Mouse (Mus musculus) liver, embryonic 13.5 days (tissue): ENCODE measurements at regions not wholly inside any gene's neighbourhood (a gene's known extent, or its start where the extent isn't known, plus 50 kb on each side); places are given as distances from the start of the nearest gene placed in this dataset.

Experiments
- ATAC-seq: fragments of 200-750 bp; cut with Nextera tagmentation; 2 replicates; pipeline ENCODE4 v1.8.0; 2017; ENCODE audit warnings: low read depth, mild to moderate bottlenecking, moderate number of reproducible peaks, moderate library complexity
- DNase-seq: peaks from one replicate; pipeline ENCODE4 v3.0.0; 2022
- H3K27ac ChIP-seq: fragments of 300-500 bp; sonication (generic); 2 replicates; pipeline ENCODE4 v1.5.1; 2015; ENCODE audit warnings: moderate library complexity, mild to moderate bottlenecking, inconsistent platforms
- H3K27me3 ChIP-seq: fragments of 300-500 bp; sonication (generic); 2 replicates; pipeline ENCODE4 v1.6.1; 2015; ENCODE audit warnings: mild to moderate bottlenecking, inconsistent platforms
- H3K36me3 ChIP-seq: fragments of 300-500 bp; sonication (generic); 2 replicates; pipeline ENCODE4 v1.6.1; 2015; ENCODE audit warnings: mild to moderate bottlenecking, inconsistent platforms
- H3K4me1 ChIP-seq: fragments of 300-500 bp; sonication (generic); replicated peaks from 2 replicates; pipeline ENCODE4 v1.6.1; 2015; ENCODE audit warnings: inconsistent platforms
- H3K4me2 ChIP-seq: fragments of 300-500 bp; sonication (generic); 2 replicates; pipeline ENCODE4 v1.6.1; 2015; ENCODE audit warnings: inconsistent platforms, mild to moderate bottlenecking, moderate library complexity
- H3K4me3 ChIP-seq: fragments of 300-500 bp; sonication (generic); replicated peaks from 2 replicates; pipeline ENCODE4 v1.5.1; 2015; ENCODE audit warnings: mild to moderate bottlenecking, inconsistent platforms
- H3K9ac ChIP-seq: fragments of 300-500 bp; sonication (generic); 2 replicates; pipeline ENCODE4 v1.6.1; 2015; ENCODE audit warnings: mild to moderate bottlenecking, inconsistent platforms
- H3K9me3 ChIP-seq: fragments of 300-500 bp; sonication (generic); replicated peaks from 2 replicates; pipeline ENCODE4 v1.6.1; 2016; ENCODE audit warnings: inconsistent platforms
- WGBS: fragments of 180-500 bp; shearing (Covaris S2); methylation state at CpG from one replicate; pipeline ENCODE4 v1.1.7; 2015; ENCODE audit not compliant: insufficient replicate concordance; 5-methylcytosine and 5-hydroxymethylcytosine counted together

- Histone ChIP-seq H3K4me3 (no peak overlapping the region), H3K36me3 (no peaks in the 10 kb centered on the region), H3K4me1 (no peaks in the 10 kb centered on the region), H3K27ac (no peak overlapping the region), H3K9me3 (no peaks in the 10 kb centered on the region), H3K4me2 (no peak overlapping the region), H3K9ac (no peak overlapping the region), H3K27me3 (no peaks in the 10 kb centered on the region)
- WGBS, result 78% methylated on average over 1 of the region's 1 CpGs
- no peak for DNase-seq
- ATAC-seq, result no peak
These were observed 220.1 kb upstream of the Sp4 start for GRCm38 (mm10) chr12:118521329-118521728.

GRCm38 (mm10) chr12:118519801-118520327 is 218.6 kb upstream of the Sp4 start:
- Histone ChIP-seq H3K27ac (no peak overlapping the region), H3K27me3 (no peaks in the 10 kb centered on the region), H3K4me3 (no peak overlapping the region), H3K4me1 (no peaks in the 10 kb centered on the region), H3K36me3 (no peaks in the 10 kb centered on the region), H3K4me2 (no peak overlapping the region), H3K9ac (no peak overlapping the region), H3K9me3 (no peaks in the 10 kb centered on the region)
- ATAC-seq (no peak), DNase-seq (no peak)
- WGBS, result 51% methylated on average over 10 of the region's 10 CpGs

DNA sequence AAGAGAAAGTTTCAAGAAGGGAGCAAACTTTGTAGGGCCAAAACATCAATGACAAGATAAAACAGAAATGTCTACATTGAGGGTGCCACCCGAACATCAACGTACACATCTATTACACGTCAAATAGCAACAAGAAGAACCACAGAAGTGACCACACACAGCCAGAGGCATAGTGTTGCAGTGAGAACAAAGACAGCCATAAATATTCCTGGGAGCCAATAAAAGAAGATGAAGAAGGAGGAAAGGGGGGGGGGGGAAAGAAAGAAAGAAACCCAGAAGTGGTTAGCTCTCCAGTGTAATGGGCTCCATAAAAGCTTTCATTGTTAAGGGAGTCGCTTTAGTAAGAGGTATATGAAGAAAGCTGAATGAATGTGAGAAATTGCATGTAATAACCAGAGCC is 209.7 kb upstream of the Sp4 start:
- no peaks in the 10 kb centered on the region for H3K36me3 ChIP-seq
- no peak for ATAC-seq
- no peak overlapping the region for H3K27ac ChIP-seq
- DNase-seq, result no peak
- H3K4me3 ChIP-seq, result no peak overlapping the region
- no peak overlapping the region for H3K4me2 ChIP-seq
- WGBS, result 34% methylated on average over 4 of the region's 4 CpGs
- H3K9ac ChIP-seq, result no peak overlapping the region
- no peaks in the 10 kb centered on the region for H3K27me3 ChIP-seq
- H3K4me1 ChIP-seq, result no peaks in the 10 kb centered on the region
- H3K9me3 ChIP-seq, result no peaks in the 10 kb centered on the region

DNA sequence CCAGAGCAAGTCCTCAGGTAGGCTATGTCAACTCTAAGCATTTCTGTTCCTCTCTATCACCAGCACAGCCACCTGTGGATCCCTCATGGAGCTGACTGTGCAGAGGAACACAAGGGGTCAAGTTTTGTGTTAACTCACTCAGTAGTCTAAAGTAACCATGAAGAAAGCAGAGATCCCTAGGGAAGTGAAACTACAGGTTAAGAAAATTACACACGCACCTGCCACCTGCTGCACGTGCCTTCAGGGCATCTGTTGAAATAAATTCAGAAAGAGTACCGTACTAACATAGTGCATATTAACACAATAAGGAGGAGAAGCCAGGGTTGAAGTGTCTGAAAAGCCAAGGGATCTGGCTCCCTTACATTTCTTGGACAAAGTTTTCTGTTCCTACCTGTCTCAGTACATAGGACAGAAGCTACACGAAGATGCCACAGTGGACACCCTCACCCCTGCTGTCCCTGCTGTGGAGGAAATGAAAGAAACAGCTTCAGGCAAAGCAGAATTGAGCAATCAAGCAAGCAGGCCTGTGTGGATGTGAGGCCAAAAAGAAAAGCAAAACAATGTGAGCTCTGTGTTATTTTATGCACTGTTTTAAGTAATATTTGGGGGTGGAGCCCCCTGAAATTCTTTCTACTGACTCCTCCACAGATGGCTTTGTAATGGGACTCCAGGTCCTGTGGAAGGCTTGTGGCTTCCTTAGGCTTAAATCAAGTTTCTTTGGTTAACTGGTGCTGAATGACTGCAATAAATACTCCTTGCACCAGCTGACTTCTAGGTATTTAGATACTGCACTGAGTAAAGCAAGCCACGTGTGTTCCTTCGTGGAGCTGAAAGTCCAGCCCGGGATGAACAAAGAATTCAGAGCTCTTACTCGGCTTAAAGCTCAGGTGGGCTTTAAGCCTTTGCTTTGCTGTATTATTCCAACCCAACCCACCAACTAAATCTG is 208.0 kb upstream of the Sp4 start:
- Histone ChIP-seq H3K27ac (no peak overlapping the region), H3K9me3 (no peaks in the 10 kb centered on the region), H3K4me1 (no peaks in the 10 kb centered on the region), H3K4me3 (no peak overlapping the region), H3K9ac (no peak overlapping the region), H3K4me2 (no peak overlapping the region), H3K36me3 (no peaks in the 10 kb centered on the region), H3K27me3 (no peaks in the 10 kb centered on the region)
- WGBS, result 62% methylated on average over 8 of the region's 8 CpGs
- no peak for DNase-seq
- no peak for ATAC-seq

DNA sequence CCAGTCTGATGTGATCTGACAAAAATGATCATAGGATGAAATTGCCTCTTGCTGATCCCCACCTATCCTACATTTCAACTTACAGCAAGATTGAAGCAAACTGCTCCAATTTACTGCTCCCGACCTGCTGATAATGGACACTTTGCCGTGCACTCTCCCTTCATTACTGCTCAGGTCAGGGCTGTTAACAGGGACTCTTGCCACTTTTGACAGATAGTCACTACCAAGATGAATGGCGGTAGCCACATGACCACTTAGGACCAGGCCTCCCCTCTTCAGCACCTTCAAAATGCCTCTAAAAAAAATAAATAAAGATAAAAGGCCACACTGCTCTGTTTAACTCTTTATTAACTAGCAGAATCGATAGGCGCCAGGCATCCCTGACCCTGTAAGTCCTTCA is 199.2 kb upstream of the Sp4 start:
- H3K4me2 ChIP-seq, result no peak overlapping the region
- no peaks in the 10 kb centered on the region for H3K27me3 ChIP-seq
- H3K9me3 ChIP-seq, result no peaks in the 10 kb centered on the region
- WGBS, result 50% methylated on average over 5 of the region's 5 CpGs
- no peak overlapping the region for H3K27ac ChIP-seq
- DNase-seq, result no peak
- no peak overlapping the region for H3K9ac ChIP-seq
- no peak overlapping the region for H3K4me3 ChIP-seq
- no peak for ATAC-seq
- no peaks in the 10 kb centered on the region for H3K4me1 ChIP-seq
- no peaks in the 10 kb centered on the region for H3K36me3 ChIP-seq

DNA sequence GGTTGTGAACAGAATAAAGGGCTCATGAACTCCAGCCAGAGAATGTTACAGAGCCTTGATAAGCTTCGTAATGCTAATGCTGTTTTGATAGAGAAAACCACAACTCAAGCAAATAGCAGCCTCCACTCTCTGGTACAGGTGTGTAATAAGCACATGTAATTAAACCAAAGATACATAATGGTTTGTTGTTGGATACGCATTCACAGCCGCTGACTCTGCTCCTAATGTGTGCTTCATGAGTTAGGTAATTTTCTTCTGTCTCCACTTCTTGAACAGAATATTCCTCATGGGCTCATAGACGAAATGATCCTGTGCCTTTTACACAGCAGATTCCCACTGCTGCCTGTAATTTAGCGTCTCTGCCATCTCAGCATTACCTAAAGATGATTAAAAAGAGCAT is 186.8 kb upstream of the Sp4 start:
- 65% methylated on average over 5 of the region's 5 CpGs for WGBS
- H3K27ac ChIP-seq, result no peak overlapping the region
- no peak overlapping the region for H3K9ac ChIP-seq
- DNase-seq, result no peak
- no peak overlapping the region for H3K4me3 ChIP-seq
- H3K4me1 ChIP-seq, result no peaks in the 10 kb centered on the region
- H3K27me3 ChIP-seq, result no peaks in the 10 kb centered on the region
- ATAC-seq, result no peak
- no peaks in the 10 kb centered on the region for H3K9me3 ChIP-seq
- no peak overlapping the region for H3K4me2 ChIP-seq
- H3K36me3 ChIP-seq, result no peaks in the 10 kb centered on the region

- Histone ChIP-seq H3K9ac (no peak overlapping the region), H3K4me3 (no peak overlapping the region), H3K4me2 (no peak overlapping the region), H3K27ac (no peak overlapping the region), H3K4me1 (no peaks in the 10 kb centered on the region), H3K27me3 (no peaks in the 10 kb centered on the region), H3K36me3 (no peaks in the 10 kb centered on the region), H3K9me3 (no peaks in the 10 kb centered on the region)
- 67% methylated on average over 6 of the region's 6 CpGs for WGBS
- no peak for DNase-seq
- no peak for ATAC-seq
These were observed 185.2 kb upstream of the Sp4 start for GRCm38 (mm10) chr12:118486434-118486833.

DNA sequence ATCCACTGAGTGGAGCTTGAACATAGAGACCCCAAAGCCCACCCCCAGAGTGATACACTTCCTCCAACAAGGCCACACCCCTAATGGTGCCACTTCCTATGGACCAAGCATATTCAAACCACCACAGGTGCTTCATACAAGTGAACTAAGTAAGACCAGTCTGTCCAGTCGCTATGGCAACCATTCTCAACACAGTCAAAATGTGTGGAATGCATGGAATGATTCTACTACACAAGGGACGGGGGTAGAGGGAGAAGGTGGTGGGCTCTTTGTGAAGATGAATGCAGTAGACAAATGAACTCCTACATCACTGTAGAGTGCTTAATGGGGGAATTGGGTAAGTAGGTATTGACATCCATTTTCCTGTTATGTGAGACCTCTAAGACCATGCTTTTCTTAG is 180.1 kb upstream of the Sp4 start:
- ATAC-seq (no peak), DNase-seq (no peak)
- WGBS, result 56% methylated on average over 2 of the region's 2 CpGs
- Histone ChIP-seq H3K4me3 (no peak overlapping the region), H3K27me3 (no peaks in the 10 kb centered on the region), H3K9ac (no peak overlapping the region), H3K4me1 (no peaks in the 10 kb centered on the region), H3K36me3 (no peaks in the 10 kb centered on the region), H3K27ac (no peak overlapping the region), H3K9me3 (no peaks in the 10 kb centered on the region), H3K4me2 (no peak overlapping the region)

- Histone ChIP-seq H3K4me1 (no peaks in the 10 kb centered on the region), H3K36me3 (no peaks in the 10 kb centered on the region), H3K4me2 (no peak overlapping the region), H3K9ac (no peak overlapping the region), H3K9me3 (no peaks in the 10 kb centered on the region), H3K27ac (no peak overlapping the region), H3K27me3 (no peaks in the 10 kb centered on the region), H3K4me3 (no peak overlapping the region)
- DNase-seq, result no peak
- ATAC-seq, result no peak
- 49% methylated on average over 3 of the region's 3 CpGs for WGBS
These were observed 173.5 kb upstream of the Sp4 start for GRCm38 (mm10) chr12:118474732-118475131.

DNA sequence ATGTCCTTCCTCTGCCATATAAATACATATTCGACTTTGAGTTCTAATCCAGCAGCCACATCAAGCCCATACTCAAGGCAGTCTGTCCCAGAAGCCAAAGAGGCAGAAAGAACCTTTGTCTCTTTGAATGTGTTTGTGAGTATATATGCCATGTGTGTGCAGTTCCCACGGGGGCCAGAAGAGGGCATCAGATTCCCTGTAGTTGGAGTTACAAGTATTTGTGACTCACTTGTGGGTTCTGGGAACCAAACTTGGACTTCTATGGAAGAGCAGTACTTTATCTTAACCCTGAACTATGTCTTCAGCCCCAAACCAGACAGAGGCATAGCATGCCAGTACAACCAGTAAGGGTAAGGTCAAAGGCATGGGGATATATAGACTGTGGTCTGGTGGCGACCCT is 165.6 kb upstream of the Sp4 start:
- no peak overlapping the region for H3K9ac ChIP-seq
- H3K4me1 ChIP-seq, result no peaks in the 10 kb centered on the region
- no peaks in the 10 kb centered on the region for H3K9me3 ChIP-seq
- 55% methylated on average over 3 of the region's 3 CpGs for WGBS
- no peak overlapping the region for H3K4me2 ChIP-seq
- ATAC-seq (no peak), DNase-seq (no peak)
- no peaks in the 10 kb centered on the region for H3K36me3 ChIP-seq
- no peaks in the 10 kb centered on the region for H3K27me3 ChIP-seq
- H3K4me3 ChIP-seq, result no peak overlapping the region
- H3K27ac ChIP-seq, result no peak overlapping the region

DNA sequence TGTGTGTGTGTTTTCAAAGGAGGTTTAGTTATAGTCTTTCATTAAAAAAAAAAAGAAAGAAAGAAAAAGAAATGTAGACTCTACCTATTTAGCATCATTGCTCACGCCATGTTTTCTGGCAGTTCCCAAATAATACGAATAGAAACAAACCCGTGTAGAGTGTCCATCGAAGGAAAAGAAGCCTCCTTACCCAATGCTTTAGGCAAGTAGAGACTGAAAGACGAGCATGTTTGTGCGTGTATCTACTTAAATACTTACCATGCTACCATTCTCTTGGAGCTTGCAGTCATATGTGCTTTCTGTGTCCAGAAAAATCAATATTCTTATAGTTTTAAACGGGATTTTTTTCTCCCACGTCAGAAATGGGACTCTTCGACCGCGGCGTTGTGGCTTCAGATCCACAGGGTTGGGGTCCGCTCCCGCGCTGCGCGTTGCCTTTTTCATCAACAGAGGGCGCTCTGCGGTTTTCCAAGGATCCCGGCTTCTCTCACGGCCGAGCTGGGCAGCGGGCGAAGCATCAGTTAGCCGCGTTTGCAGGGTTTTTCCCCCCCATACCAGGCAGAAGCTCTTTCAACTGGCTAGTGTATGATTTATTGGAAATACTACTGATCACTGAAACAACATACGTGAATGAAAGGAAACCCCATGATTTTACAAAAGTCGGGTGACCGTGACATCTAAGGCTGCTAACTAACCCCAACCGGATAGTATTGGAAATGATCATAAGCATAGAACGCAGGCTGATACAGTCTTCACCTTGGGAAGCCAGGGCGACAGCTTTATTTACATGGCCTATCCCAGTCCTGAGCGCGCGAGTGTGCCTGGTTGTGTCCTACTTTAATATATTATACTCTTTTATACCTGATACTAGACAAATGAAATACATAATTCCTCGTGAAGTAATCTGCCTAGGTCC is 156.5 kb upstream of the Sp4 start:
- peaks cover 29% of the 10 kb centered on the region for H3K27me3 ChIP-seq
- H3K9ac ChIP-seq, result no peak overlapping the region
- peak; percentile 15 for DNase-seq
- H3K36me3 ChIP-seq, result no peaks in the 10 kb centered on the region
- WGBS, result 10% methylated on average over 36 of the region's 36 CpGs
- no peak overlapping the region for H3K4me3 ChIP-seq
- H3K9me3 ChIP-seq, result no peaks in the 10 kb centered on the region
- H3K4me2 ChIP-seq, result peak overlapping the region; percentile 39
- no peak overlapping the region for H3K27ac ChIP-seq
- H3K4me1 ChIP-seq, result no peaks in the 10 kb centered on the region
- no peak for ATAC-seq
